Mouse (Mus musculus) intestine, postnatal 0 days (tissue): ENCODE measurements around the gene Naa80. TPM values are rescaled to one million over a fixed set of nuclear protein-coding genes. Genes with fewer than 3 reads are reported as not detected.

Source experiments
- ATAC-seq: fragments of 200-750 bp; cut with Nextera tagmentation; 2 replicates; pipeline ENCODE4 v1.8.0; 2017; ENCODE audit warnings: mild to moderate bottlenecking, moderate TSS enrichment, moderate library complexity
- H3K27ac ChIP-seq: fragments of 300-500 bp; sonication (generic); 2 replicates; pipeline ENCODE4 v1.5.1; 2014; ENCODE audit warnings: mild to moderate bottlenecking, low read depth, low read length, moderate library complexity
- H3K27me3 ChIP-seq: fragments of 300-500 bp; sonication (generic); replicated peaks from 2 replicates; pipeline ENCODE4 v1.6.1; 2014; ENCODE audit warnings: low read length, mixed read lengths; ENCODE audit not compliant: control insufficient read depth, insufficient read depth
- H3K36me3 ChIP-seq: fragments of 300-500 bp; sonication (generic); 2 replicates; pipeline ENCODE4 v1.6.1; 2014; ENCODE audit warnings: mild to moderate bottlenecking, moderate library complexity; ENCODE audit not compliant: control insufficient read depth, insufficient read depth
- H3K4me1 ChIP-seq: fragments of 300-500 bp; sonication (generic); replicated peaks from 2 replicates; pipeline ENCODE4 v1.6.1; 2014; ENCODE audit warnings: antibody characterized with exemption, low read length, mixed read lengths; ENCODE audit not compliant: control insufficient read depth, insufficient read depth
- H3K4me2 ChIP-seq: fragments of 300-500 bp; sonication (generic); replicated peaks from 2 replicates; pipeline ENCODE4 v1.6.1; 2014; ENCODE audit warnings: low read depth, mild to moderate bottlenecking, moderate library complexity
- H3K4me3 ChIP-seq: fragments of 300-500 bp; sonication (generic); 2 replicates; pipeline ENCODE4 v1.5.1; 2014; ENCODE audit warnings: low read depth, low read length
- H3K9ac ChIP-seq: fragments of 300-500 bp; sonication (generic); 2 replicates; pipeline ENCODE4 v1.6.1; 2014; ENCODE audit warnings: mild to moderate bottlenecking, low read depth, low read length
- H3K9me3 ChIP-seq: fragments of 300-500 bp; sonication (generic); 2 replicates; pipeline ENCODE4 v1.6.1; 2016; ENCODE audit warnings: mixed run types; ENCODE audit not compliant: control insufficient read depth
- CTCF ChIP-seq: sonication (generic); IDR thresholded peaks from 2 replicates; pipeline ENCODE4 v1.5.1; 2016; ENCODE audit warnings: low read depth, mild to moderate bottlenecking, control low read depth, antibody characterized with exemption, moderate library complexity
- WGBS: fragments of 180-500 bp; shearing (Covaris S2); extraction: QIAGEN DNeasy Blood & Tissue Kit; methylation state at CpG from one replicate; pipeline ENCODE4 v1.1.7; 2014; 5-methylcytosine and 5-hydroxymethylcytosine counted together
- polyA plus RNA-seq: library from polyadenylated mRNA; unstranded; fragments of >200 nt; fragmentation: Nextera tagmentation; extraction: Ambion mirVana; gene quantifications from 2 replicates; pipeline ENCODE4 v1.2.1, GENCODE M21; 2015

Naa80 gene
- polyA plus RNA-seq, 1 experiment from 2014 or later: 21.4 TPM

DNA sequence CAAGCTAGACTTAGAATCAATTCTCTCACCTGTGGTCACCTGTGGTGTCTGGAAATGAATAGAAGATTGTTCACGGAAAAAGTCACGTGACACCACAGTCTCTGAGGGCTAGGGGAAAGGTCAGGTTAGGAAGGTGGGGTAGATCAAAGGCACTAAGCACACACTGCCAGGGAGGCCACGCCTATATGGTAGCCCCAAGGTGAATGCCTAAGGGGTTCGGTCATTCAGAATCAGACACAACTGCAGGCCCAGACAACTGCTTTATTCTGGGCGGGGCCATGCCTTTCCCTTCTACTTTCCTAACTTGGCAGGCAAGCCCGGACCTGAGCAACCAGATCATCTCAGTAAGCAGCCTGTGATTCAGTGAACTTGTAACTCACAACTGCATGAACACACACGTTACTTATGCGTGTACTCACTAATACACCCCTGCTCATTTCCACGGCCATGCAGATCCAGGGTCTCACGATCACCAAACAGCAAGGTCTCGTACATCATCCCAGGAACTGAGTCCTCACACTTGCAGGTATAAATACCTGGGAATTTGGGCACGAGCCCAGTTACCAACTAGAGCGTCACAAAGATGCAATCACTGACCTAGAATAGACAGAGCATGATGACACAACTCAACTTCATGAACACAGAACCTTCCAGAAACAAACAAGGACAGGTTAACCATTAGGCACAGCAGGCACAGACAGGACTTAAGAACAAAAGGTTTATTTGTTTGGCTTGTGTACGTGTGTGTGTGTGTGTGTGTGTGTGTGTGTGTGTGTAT is 2.9 kb upstream of the Naa80 start:
- no peak overlapping the region for H3K9ac ChIP-seq
- WGBS: 43% methylated on average over 14 of the region's 14 CpGs

DNA sequence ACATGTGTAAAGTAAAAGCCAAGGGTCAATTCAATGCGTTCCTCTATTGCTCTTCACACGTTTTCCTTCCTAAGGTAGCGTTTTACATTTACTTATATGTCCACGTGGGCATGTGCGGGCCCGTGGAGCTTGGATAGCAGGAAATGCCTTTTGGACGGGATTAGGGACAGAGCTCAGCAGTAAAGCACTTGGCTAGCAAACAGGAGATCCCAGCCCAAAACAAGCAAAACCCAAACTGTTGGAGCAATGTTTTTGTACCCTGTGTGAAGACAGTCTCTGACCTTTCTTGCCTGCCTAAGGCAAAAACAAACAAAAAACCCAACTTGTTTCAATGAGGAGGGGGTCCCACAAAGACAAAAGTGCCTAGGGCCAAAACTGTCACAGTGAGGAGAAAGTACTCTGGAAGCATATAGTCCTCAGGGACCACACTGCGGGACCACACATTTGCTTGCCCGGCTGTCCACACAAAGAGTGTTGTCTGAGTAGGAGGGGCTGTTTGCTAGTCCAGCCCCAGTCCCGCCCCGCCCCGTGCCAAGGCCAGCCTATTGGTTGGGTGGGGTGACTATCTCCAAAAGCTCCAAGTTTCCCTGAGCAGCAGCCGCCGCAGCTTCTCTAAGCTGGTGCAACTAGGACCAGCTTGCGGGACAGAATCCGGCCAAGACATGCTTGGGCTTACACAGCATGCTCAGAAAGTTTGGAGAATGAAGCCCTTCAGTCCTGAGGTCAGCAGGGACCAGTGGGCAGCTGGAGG is 2.2 kb upstream of the Naa80 start, which contains the start of gene Hyal1:
Gene Hyal1, plus strand, starts transcription at position 571 of the 751 bp plus-strand sequence.
- Histone ChIP-seq H3K36me3 (peaks cover 19% of the 10 kb centered on the region; the same call in 1 of the 2 replicates), H3K4me1 (peaks cover 9% of the 10 kb centered on the region), H3K27me3 (no peaks in the 10 kb centered on the region), H3K4me2 (peak within 1 kb of the TSS; percentile 59), H3K27ac (peak within 1 kb of the TSS; percentile 55), H3K9me3 (no peaks in the 10 kb centered on the region), H3K4me3 (peak within 1 kb of the TSS; percentile 31), H3K9ac (peak within 1 kb of the TSS; percentile 8; the same call in 1 of the 2 replicates)
- 9% methylated on average over 16 of the region's 16 CpGs for WGBS
- peak; percentile 52 for ATAC-seq
- no peak for TF ChIP-seq CTCF

More for the DNA sequence above, 2.9 kb upstream of the Naa80 start:
- peak; percentile 77 for ATAC-seq
- Histone ChIP-seq H3K4me1 (peaks cover 11% of the 10 kb centered on the region), H3K4me2 (peak overlapping the region; percentile 59; the same call in 1 of the 2 replicates), H3K9me3 (no peaks in the 10 kb centered on the region), H3K27ac (peak overlapping the region; percentile 55), H3K36me3 (peaks cover 24% of the 10 kb centered on the region; the same call in 1 of the 2 replicates), H3K4me3 (no peak overlapping the region), H3K27me3 (no peaks in the 10 kb centered on the region)
- no peak for TF ChIP-seq CTCF

DNA sequence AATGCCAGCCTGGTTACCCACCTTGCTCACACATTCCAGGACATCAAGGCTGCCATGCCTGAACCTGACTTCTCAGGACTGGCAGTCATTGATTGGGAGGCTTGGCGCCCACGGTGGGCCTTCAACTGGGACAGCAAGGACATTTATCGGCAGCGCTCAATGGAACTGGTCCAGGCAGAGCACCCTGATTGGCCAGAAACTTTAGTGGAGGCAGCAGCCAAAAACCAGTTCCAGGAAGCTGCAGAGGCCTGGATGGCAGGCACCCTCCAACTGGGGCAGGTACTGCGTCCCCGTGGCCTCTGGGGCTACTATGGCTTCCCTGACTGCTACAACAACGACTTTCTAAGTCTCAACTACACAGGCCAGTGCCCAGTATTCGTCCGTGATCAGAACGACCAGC is 816 bp upstream of the Naa80 start:
- Histone ChIP-seq H3K9me3 (no peaks in the 10 kb centered on the region), H3K36me3 (peaks cover 10% of the 10 kb centered on the region; the same call in 1 of the 2 replicates), H3K4me1 (0 out of 2 replicates have a peak, but pooled peaks cover 5% of the 10 kb centered on the region), H3K9ac (no peak overlapping the region), H3K4me3 (no peak overlapping the region), H3K27ac (no peak overlapping the region; the same call in 1 of the 2 replicates), H3K27me3 (no peaks in the 10 kb centered on the region), H3K4me2 (no peak overlapping the region; the same call in 1 of the 2 replicates)
- TF ChIP-seq CTCF: no peak
- ATAC-seq: no peak
- WGBS: 90% methylated on average over 10 of the region's 10 CpGs

DNA sequence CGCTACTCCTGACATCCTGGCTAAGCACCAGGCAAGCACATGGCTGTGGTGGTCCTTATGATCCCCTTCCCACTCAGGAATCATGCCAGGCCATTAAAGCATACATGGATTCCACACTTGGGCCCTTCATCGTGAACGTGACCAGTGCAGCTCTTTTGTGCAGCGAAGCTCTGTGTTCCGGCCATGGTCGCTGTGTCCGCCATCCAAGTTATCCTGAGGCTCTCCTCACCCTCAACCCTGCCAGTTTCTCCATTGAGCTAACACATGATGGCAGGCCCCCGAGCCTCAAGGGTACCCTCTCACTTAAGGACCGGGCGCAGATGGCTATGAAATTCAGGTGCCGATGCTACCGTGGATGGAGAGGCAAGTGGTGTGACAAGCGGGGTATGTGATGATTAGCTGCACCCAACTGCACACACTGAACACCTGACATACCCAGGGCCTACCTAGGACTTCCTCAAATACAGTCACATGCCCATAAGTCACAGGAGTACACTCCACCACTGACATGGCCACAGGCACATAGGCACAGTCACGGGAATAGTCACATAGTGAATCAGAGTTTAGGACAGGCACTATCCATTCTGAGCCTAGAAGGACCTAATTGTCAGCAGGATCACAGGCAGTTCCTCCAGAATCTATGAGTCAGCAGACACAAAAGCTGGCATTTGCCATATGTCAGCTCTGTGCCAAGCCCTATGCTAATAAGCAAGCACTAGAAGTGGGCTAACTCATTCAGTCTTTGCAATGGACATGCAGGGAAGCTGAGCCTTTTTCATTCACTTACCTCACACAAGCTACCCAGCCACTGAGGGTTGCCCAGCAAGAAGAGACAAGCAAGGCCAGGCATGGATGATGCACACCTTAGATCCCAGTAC is 575 bp downstream of the Naa80 start:
- ATAC-seq: no peak
- Histone ChIP-seq H3K36me3 (peaks cover 17% of the 10 kb centered on the region), H3K4me3 (no peak overlapping the region), H3K4me1 (0 out of 2 replicates have a peak, but pooled peaks cover 5% of the 10 kb centered on the region), H3K9me3 (no peaks in the 10 kb centered on the region), H3K27me3 (no peaks in the 10 kb centered on the region), H3K9ac (no peak overlapping the region), H3K27ac (no peak overlapping the region; the same call in 1 of the 2 replicates), H3K4me2 (0 out of 2 replicates have a peak overlapping the region, but pooled peaks have one; percentile 91)
- 93% methylated on average over 14 of the region's 14 CpGs for WGBS
- no peak for TF ChIP-seq CTCF

DNA sequence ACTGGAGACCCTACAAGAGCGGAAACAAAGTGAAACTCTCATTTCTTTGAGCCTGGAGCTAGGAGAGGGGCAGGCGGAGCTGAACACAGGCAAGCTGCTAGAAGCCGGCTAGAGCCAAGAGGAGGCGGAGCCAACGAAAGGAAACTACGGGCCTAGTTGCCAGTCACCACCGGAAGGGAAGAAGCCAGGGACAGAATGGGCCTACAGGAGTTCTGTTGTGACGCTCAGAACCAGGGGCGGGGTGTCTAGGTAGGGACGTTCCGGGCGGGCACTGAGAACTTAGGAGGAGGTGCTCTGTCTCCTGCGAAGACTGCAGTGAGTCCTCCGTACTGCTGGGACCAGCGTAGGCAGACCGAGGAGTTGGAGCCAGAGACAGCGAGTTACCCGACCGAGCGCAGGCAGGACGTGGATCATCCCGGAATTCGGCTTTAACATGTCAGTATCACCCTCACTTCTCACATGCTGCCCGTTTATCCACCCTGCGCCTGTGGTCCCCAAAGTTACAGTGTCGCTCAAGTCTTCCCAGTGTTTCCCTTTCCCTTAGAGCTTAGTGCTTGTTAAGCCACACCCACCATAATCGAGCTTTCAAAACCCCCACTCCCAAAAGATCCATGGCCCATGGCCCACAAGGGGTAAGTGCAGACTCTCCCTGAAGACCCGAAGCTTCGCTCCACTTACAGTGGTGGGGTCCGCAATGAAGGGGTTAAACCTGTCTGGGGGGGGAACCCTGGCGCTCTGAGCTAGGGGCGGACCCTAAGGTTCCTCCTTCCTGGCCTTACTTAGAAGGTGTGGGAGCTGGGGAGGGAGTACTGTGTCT is 2.0 kb downstream of the Naa80 start, which contains the start of gene Hyal3:
Gene Hyal3, plus strand, starts transcription at position 318 of the 817 bp plus-strand sequence.
- Histone ChIP-seq H3K27me3 (no peaks in the 10 kb centered on the region), H3K36me3 (peaks cover 18% of the 10 kb centered on the region), H3K9ac (peak within 1 kb of the TSS; percentile 70), H3K4me1 (0 out of 2 replicates have a peak, but pooled peaks cover 5% of the 10 kb centered on the region), H3K9me3 (no peaks in the 10 kb centered on the region), H3K4me3 (peak within 1 kb of the TSS; percentile 51), H3K4me2 (peak within 1 kb of the TSS; percentile 91), H3K27ac (peak within 1 kb of the TSS; percentile 84)
- ATAC-seq: peak; percentile 60
- TF ChIP-seq CTCF: no peak
- under 1% methylated on average over 32 of the region's 32 CpGs for WGBS
